Mouse (Mus musculus): Measurements from ENCODE around the gene Il2ra. TPM values are rescaled to one million over a fixed set of nuclear protein-coding genes. Genes with fewer than 3 reads are reported as not detected.

Gene Il2ra
- polyA plus RNA-seq, 1 experiment from 2014 or later: 0.04 TPM

DNA sequence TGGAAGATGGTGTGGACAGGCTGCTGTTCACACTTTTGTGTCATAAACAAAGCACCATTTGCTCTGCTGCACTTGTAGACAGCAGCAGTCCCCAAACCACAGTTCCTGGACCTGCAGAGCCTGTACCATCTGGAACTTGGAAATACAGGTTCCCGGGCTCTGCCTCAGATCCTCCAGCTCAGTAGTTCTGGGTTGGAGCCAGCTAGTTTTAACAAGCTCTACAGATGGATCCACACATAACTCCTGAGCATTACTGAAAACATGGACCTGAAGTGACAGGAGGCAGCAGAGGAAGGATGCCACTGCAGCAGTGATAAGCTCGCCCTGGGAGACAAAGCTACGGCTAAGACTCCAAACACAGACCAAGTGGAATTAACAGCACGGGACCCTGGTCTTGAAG, 71.9 kb downstream of the Il2ra start:
- no peak for ATAC-seq (replicated peaks; ENCODE audit: low FRiP score)
- Histone ChIP-seq H3K27ac (ENCODE audit: low read depth, low read length) (no peak overlapping the region), H3K9me3 (ENCODE audit: control insufficient read depth, low read length) (no peaks in the 10 kb centered on the region), H3K4me2 (no peak overlapping the region), H3K4me1 (replicated peaks; ENCODE audit: control insufficient read depth, insufficient read depth, low read length) (no peaks in the 10 kb centered on the region), H3K27me3 (replicated peaks; ENCODE audit: control insufficient read depth, insufficient read depth, low read length) (no peaks in the 10 kb centered on the region), H3K36me3 (ENCODE audit: control insufficient read depth, insufficient read depth, low read length) (no peaks in the 10 kb centered on the region), H3K4me3 (ENCODE audit: low read depth, low read length) (no peak overlapping the region), H3K9ac (ENCODE audit: low read depth, low read length) (no peak overlapping the region)
- DNase-seq (ENCODE audit: low spot score): no peak
- WGBS: 72% methylated on average over 4 of the region's 4 CpGs

DNA sequence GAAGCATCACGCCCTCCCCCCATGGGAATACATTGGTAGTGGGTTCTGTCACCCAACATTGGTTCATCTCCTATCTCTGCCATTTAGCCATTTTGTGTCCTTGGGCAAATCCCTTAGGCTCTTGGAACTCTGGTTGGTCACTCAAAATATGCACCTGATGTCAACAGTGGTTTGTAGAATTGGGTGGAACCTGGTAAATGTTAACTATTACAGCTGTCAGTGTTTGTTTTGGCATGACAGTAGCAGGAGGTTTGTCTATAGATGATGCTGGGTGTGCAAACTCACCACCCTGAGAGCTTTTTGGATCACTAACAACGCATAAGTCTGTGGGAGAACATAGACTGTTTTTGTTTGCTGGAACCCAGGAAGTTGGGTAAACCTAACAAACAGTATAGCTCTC, 76.0 kb downstream of the Il2ra start:
- Histone ChIP-seq H3K27ac (ENCODE audit: low read depth, low read length) (no peak overlapping the region), H3K4me1 (replicated peaks; ENCODE audit: control insufficient read depth, insufficient read depth, low read length) (no peaks in the 10 kb centered on the region)

DNA sequence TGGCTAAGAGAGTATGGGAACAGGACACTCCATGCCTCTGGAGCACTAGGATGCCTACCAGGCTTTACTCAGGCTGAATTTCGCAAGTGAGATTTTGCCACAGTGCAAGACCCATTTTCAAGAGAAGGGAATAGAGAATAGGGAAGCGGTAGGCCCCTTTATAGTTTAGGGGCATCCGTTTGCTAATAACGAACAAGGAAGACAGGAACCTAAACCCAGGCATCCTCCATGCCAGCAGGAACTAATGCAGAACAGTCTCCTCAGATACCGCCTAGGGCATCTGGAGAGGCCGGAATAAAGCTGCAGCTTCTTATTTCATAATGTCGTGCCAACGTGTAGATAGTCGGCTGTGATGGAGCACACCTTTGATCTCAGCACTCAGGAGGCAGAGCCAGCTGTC, 80.0 kb downstream of the Il2ra start:
- H3K27me3 ChIP-seq (replicated peaks; ENCODE audit: control insufficient read depth, insufficient read depth, low read length): no peaks in the 10 kb centered on the region
- ATAC-seq (replicated peaks; ENCODE audit: low FRiP score) (no peak), DNase-seq (ENCODE audit: low spot score) (no peak)
- 86% methylated on average over 9 of the region's 9 CpGs for WGBS
- H3K4me3 ChIP-seq (ENCODE audit: low read depth, low read length): no peak overlapping the region
- no peaks in the 10 kb centered on the region for H3K4me1 ChIP-seq (replicated peaks; ENCODE audit: control insufficient read depth, insufficient read depth, low read length)
- no peak overlapping the region for H3K27ac ChIP-seq (ENCODE audit: low read depth, low read length)
- H3K9me3 ChIP-seq (ENCODE audit: control insufficient read depth, low read length): no peaks in the 10 kb centered on the region
- no peak overlapping the region for H3K9ac ChIP-seq (ENCODE audit: low read depth, low read length)
- H3K4me2 ChIP-seq: no peak overlapping the region
- no peaks in the 10 kb centered on the region for H3K36me3 ChIP-seq (ENCODE audit: control insufficient read depth, insufficient read depth, low read length)

More for the DNA sequence above, 76.0 kb downstream of the Il2ra start:
- H3K27me3 ChIP-seq (replicated peaks; ENCODE audit: control insufficient read depth, insufficient read depth, low read length): no peaks in the 10 kb centered on the region
- H3K36me3 ChIP-seq (ENCODE audit: control insufficient read depth, insufficient read depth, low read length): no peaks in the 10 kb centered on the region
- H3K9me3 ChIP-seq (ENCODE audit: control insufficient read depth, low read length): no peaks in the 10 kb centered on the region
- 90% methylated on average over 2 of the region's 2 CpGs for WGBS
- no peak overlapping the region for H3K9ac ChIP-seq (ENCODE audit: low read depth, low read length)
- ATAC-seq (replicated peaks; ENCODE audit: low FRiP score) (no peak), DNase-seq (ENCODE audit: low spot score) (no peak)
- no peak overlapping the region for H3K4me3 ChIP-seq (ENCODE audit: low read depth, low read length)
- H3K4me2 ChIP-seq: no peak overlapping the region

DNA sequence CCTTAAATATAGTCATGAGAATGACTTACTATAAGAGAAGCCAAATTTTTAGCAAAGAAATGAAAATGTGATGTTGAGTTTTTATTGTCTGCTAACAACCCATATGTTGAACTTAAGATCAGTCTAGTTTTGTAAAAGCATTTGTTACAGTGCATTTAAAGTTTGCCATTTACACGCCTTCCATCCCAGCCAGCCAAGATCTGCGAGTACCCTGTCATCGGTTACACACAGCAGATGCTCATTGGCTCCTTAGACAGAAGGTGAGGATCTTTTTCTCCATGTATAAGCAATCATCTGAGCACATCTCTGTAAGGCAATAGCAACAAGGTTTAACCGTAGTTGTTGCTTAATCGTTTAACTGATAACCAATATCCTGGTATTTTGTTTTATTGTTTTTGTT, 85.0 kb downstream of the Il2ra start:
- Histone ChIP-seq H3K4me2 (no peak overlapping the region), H3K36me3 (ENCODE audit: control insufficient read depth, insufficient read depth, low read length) (no peaks in the 10 kb centered on the region), H3K9me3 (ENCODE audit: control insufficient read depth, low read length) (no peaks in the 10 kb centered on the region), H3K4me3 (ENCODE audit: low read depth, low read length) (no peak overlapping the region), H3K4me1 (replicated peaks; ENCODE audit: control insufficient read depth, insufficient read depth, low read length) (no peaks in the 10 kb centered on the region), H3K9ac (ENCODE audit: low read depth, low read length) (no peak overlapping the region), H3K27me3 (replicated peaks; ENCODE audit: control insufficient read depth, insufficient read depth, low read length) (no peaks in the 10 kb centered on the region), H3K27ac (ENCODE audit: low read depth, low read length) (no peak overlapping the region)
- DNase-seq (ENCODE audit: low spot score) (no peak), ATAC-seq (replicated peaks; ENCODE audit: low FRiP score) (no peak)
- WGBS: 90% methylated on average over 5 of the region's 5 CpGs

DNA sequence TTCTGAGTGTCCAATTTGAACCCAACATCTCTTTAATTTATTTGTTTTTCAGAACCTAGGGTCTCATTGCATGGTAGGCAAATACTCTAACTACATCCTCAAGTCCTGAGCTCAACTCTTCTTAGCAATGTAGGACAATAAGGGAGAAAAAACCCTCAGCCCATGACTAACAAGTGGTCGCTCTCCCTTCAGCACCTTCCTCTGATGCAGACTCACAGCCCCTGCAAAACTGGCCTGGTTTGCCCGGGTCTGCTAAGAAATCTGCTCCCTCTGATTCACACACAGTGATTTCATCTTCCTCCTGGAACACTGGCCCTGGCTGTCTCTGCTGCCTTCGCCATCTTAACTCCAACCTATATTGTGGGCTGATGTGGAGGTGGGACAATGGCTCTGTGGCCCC, 86.5 kb downstream of the Il2ra start:
- no peak overlapping the region for H3K4me3 ChIP-seq (ENCODE audit: low read depth, low read length)
- no peak overlapping the region for H3K4me2 ChIP-seq
- no peaks in the 10 kb centered on the region for H3K27me3 ChIP-seq (replicated peaks; ENCODE audit: control insufficient read depth, insufficient read depth, low read length)
- no peaks in the 10 kb centered on the region for H3K9me3 ChIP-seq (ENCODE audit: control insufficient read depth, low read length)
- no peak for ATAC-seq (replicated peaks; ENCODE audit: low FRiP score)
- H3K4me1 ChIP-seq (replicated peaks; ENCODE audit: control insufficient read depth, insufficient read depth, low read length): no peaks in the 10 kb centered on the region
- H3K27ac ChIP-seq (ENCODE audit: low read depth, low read length): no peak overlapping the region
- DNase-seq (ENCODE audit: low spot score): no peak
- no peaks in the 10 kb centered on the region for H3K36me3 ChIP-seq (ENCODE audit: control insufficient read depth, insufficient read depth, low read length)
- H3K9ac ChIP-seq (ENCODE audit: low read depth, low read length): no peak overlapping the region
- 59% methylated on average over 3 of the region's 3 CpGs for WGBS

DNA sequence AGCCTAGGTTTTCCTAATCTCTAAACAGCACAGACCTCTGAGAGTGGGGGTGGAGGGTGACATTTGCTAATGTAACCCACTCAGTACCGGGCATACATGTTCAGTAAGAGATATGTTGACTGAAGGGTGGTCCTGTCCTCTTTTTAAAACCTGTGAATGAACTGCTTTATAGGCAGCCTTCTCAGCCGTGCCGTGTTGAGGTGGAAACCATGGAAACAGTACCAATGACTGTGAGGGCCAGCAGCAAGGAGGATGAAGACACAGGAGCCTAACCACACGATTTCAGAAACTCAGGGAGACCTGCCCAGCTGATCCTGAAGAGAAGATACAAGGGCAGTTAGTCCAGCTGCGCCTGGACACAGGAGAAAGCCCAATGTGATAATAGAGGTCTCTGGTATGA, 90.4 kb downstream of the Il2ra start:
- Histone ChIP-seq H3K9ac (ENCODE audit: low read depth, low read length) (no peak overlapping the region), H3K4me3 (ENCODE audit: low read depth, low read length) (no peak overlapping the region), H3K4me1 (replicated peaks; ENCODE audit: control insufficient read depth, insufficient read depth, low read length) (no peaks in the 10 kb centered on the region), H3K27me3 (replicated peaks; ENCODE audit: control insufficient read depth, insufficient read depth, low read length) (no peaks in the 10 kb centered on the region), H3K4me2 (no peak overlapping the region), H3K27ac (ENCODE audit: low read depth, low read length) (no peak overlapping the region), H3K36me3 (ENCODE audit: control insufficient read depth, insufficient read depth, low read length) (no peaks in the 10 kb centered on the region), H3K9me3 (ENCODE audit: control insufficient read depth, low read length) (no peaks in the 10 kb centered on the region)
- DNase-seq (ENCODE audit: low spot score) (no peak), ATAC-seq (replicated peaks; ENCODE audit: low FRiP score) (no peak)
- 78% methylated on average over 5 of the region's 5 CpGs for whole genome bisulfite sequencing

DNA sequence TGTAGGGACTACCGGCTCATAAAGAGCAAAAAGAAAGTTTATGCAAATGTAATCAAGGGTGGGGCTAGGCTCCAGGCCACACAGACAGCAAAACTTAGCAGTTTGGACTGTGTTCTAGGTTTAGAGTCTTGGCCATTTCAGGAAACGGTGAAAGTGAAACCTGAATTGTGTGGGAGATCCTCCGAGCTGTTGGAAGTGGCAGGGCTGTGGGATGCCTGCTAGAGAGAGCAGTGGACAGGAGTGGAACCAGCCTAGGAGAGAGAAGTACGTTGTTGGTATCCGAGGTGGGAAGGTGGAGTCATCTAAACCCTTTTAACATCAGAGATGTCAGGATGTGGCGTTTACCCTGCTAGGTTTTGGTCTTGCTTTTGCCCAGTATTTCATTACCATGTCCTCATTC, 93.2 kb downstream of the Il2ra start:
- peaks cover 4% of the 10 kb centered on the region; the same call in 1 of the 2 replicates for H3K36me3 ChIP-seq (ENCODE audit: control insufficient read depth, insufficient read depth, low read length)
- H3K27ac ChIP-seq (ENCODE audit: low read depth, low read length): no peak overlapping the region
- no peaks in the 10 kb centered on the region for H3K27me3 ChIP-seq (replicated peaks; ENCODE audit: control insufficient read depth, insufficient read depth, low read length)
- H3K4me1 ChIP-seq (replicated peaks; ENCODE audit: control insufficient read depth, insufficient read depth, low read length): no peaks in the 10 kb centered on the region
- no peaks in the 10 kb centered on the region for H3K9me3 ChIP-seq (ENCODE audit: control insufficient read depth, low read length)
- WGBS: 76% methylated on average over 6 of the region's 6 CpGs
- no peak overlapping the region for H3K4me3 ChIP-seq (ENCODE audit: low read depth, low read length)
- H3K4me2 ChIP-seq: no peak overlapping the region
- no peak overlapping the region for H3K9ac ChIP-seq (ENCODE audit: low read depth, low read length)
- ATAC-seq (replicated peaks; ENCODE audit: low FRiP score): no peak
- no peak for DNase-seq (ENCODE audit: low spot score)

DNA sequence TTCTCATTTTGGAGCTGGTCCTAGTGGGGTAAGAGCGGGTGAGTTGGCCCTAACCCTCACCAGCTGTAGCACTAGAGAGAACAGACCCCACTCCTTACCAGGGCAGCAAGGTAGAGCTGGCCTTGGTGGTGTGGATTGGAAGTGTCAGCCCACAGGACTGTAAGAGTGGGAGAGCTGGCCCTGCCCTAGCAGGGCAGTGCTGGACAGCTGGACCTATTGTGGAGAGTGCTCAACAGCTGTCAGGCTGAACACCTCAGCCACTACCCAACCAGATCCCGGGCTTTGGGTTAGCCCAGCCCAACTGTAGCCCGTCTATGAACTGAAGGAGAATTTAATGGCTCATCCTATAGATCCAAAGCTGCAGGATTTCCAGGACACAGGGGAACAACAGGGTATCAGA, 96.2 kb downstream of the Il2ra start:
- Histone ChIP-seq H3K9me3 (ENCODE audit: control insufficient read depth, low read length) (no peaks in the 10 kb centered on the region), H3K4me3 (ENCODE audit: low read depth, low read length) (no peak overlapping the region), H3K36me3 (ENCODE audit: control insufficient read depth, insufficient read depth, low read length) (peaks cover 15% of the 10 kb centered on the region; the same call in 1 of the 2 replicates), H3K27ac (ENCODE audit: low read depth, low read length) (no peak overlapping the region), H3K4me2 (no peak overlapping the region), H3K27me3 (replicated peaks; ENCODE audit: control insufficient read depth, insufficient read depth, low read length) (no peaks in the 10 kb centered on the region), H3K4me1 (replicated peaks; ENCODE audit: control insufficient read depth, insufficient read depth, low read length) (no peaks in the 10 kb centered on the region), H3K9ac (ENCODE audit: low read depth, low read length) (no peak overlapping the region)
- DNase-seq (ENCODE audit: low spot score) (no peak), ATAC-seq (replicated peaks; ENCODE audit: low FRiP score) (no peak)
- 91% methylated on average over 3 of the region's 3 CpGs for WGBS

DNA sequence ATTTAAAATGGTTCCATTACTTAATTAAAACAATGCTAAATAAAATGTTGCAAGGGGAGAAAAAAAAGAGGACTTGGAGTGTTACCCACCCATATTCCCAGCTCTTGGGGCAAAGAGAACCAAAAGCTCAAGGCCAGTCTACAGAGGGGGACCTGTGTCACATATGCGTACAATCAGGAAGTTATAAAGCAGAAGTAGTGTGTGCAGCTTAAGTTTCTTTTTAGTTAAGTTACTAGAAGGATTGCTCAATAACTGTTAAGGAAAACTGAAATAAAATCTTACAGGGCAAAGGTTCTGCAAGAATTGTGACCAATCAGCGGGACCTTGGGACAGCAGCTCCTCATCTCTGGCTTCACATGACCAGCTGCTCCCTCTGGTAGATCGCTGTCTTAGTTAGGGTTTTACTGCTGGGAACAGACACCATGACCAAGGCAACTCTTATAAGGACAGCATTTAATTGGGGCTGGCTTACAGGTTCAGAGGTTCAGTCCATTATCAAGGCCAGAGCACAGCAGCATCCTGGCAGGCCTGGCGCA, 97.0 kb downstream of the Il2ra start:
- Histone ChIP-seq H3K9ac (ENCODE audit: low read depth, low read length) (no peak overlapping the region), H3K27me3 (replicated peaks; ENCODE audit: control insufficient read depth, insufficient read depth, low read length) (no peaks in the 10 kb centered on the region), H3K27ac (ENCODE audit: low read depth, low read length) (no peak overlapping the region), H3K4me2 (no peak overlapping the region), H3K9me3 (ENCODE audit: control insufficient read depth, low read length) (no peaks in the 10 kb centered on the region), H3K4me3 (ENCODE audit: low read depth, low read length) (no peak overlapping the region), H3K36me3 (ENCODE audit: control insufficient read depth, insufficient read depth, low read length) (peaks cover 15% of the 10 kb centered on the region; the same call in 1 of the 2 replicates), H3K4me1 (replicated peaks; ENCODE audit: control insufficient read depth, insufficient read depth, low read length) (no peaks in the 10 kb centered on the region)
- WGBS: 90% methylated on average over 4 of the region's 4 CpGs
- DNase-seq (ENCODE audit: low spot score): no peak
- no peak for ATAC-seq (replicated peaks; ENCODE audit: low FRiP score)

All from liver, embryonic 11.5 days (tissue).